Mouse (Mus musculus) hindbrain, embryonic 11.5 days (tissue): ENCODE results near the gene Josd2. TPM values are rescaled to one million over a fixed set of nuclear protein-coding genes. Genes with fewer than 3 reads are reported as not detected.

Source experiments
- ATAC-seq: fragments of 200-750 bp; cut with Nextera tagmentation; 2 replicates; pipeline ENCODE4 v1.8.0; 2017; ENCODE audit warnings: mild to moderate bottlenecking, moderate TSS enrichment, moderate library complexity; ENCODE audit not compliant: low FRiP score
- DNase-seq: peaks from one replicate; pipeline ENCODE4 v3.0.0-alpha.2; 2015; ENCODE audit warnings: low spot score
- H3K27ac ChIP-seq: fragments of 300-500 bp; sonication (generic); 2 replicates; pipeline ENCODE4 v1.5.1; 2014; ENCODE audit warnings: mild to moderate bottlenecking, low read depth, low read length
- H3K27me3 ChIP-seq: fragments of 300-500 bp; sonication (generic); 2 replicates; pipeline ENCODE4 v1.6.1; 2014; ENCODE audit warnings: mild to moderate bottlenecking, low read length, moderate library complexity, mixed read lengths; ENCODE audit not compliant: control insufficient read depth, insufficient read depth
- H3K36me3 ChIP-seq: fragments of 300-500 bp; sonication (generic); 2 replicates; pipeline ENCODE4 v1.6.1; 2014; ENCODE audit warnings: mild to moderate bottlenecking, low read length, moderate library complexity, mixed read lengths; ENCODE audit not compliant: control insufficient read depth, insufficient read depth
- H3K4me1 ChIP-seq: fragments of 300-500 bp; sonication (generic); replicated peaks from 2 replicates; pipeline ENCODE4 v1.6.1; 2014; ENCODE audit warnings: low read length, mixed read lengths; ENCODE audit not compliant: control insufficient read depth, insufficient read depth
- H3K4me2 ChIP-seq: fragments of 300-500 bp; sonication (generic); replicated peaks from 2 replicates; pipeline ENCODE4 v1.6.1; 2014; ENCODE audit warnings: mild to moderate bottlenecking, low read depth, low read length
- H3K4me3 ChIP-seq: fragments of 300-500 bp; sonication (generic); 2 replicates; pipeline ENCODE4 v1.5.1; 2014; ENCODE audit warnings: low read depth, low read length
- H3K9ac ChIP-seq: fragments of 300-500 bp; sonication (generic); 2 replicates; pipeline ENCODE4 v1.6.1; 2014; ENCODE audit warnings: low read depth, low read length
- H3K9me3 ChIP-seq: fragments of 300-500 bp; sonication (generic); 2 replicates; pipeline ENCODE4 v1.6.1; 2016; ENCODE audit warnings: low read length; ENCODE audit not compliant: control insufficient read depth
- WGBS: fragments of 180-500 bp; shearing (Covaris S2); extraction: QIAGEN DNeasy Blood & Tissue Kit; methylation state at CpG from one replicate; pipeline ENCODE4 v1.1.7; 2014; 5-methylcytosine and 5-hydroxymethylcytosine counted together
- polyA plus RNA-seq: library from polyadenylated mRNA; unstranded; fragments of >200 nt; fragmentation: Nextera tagmentation; extraction: Ambion mirVana; gene quantifications from 2 replicates; pipeline ENCODE4 v1.2.1, GENCODE M21; 2014

The Josd2 gene
- polyA plus RNA-seq, 1 experiment from 2014 or later, result 59.1 TPM

DNA sequence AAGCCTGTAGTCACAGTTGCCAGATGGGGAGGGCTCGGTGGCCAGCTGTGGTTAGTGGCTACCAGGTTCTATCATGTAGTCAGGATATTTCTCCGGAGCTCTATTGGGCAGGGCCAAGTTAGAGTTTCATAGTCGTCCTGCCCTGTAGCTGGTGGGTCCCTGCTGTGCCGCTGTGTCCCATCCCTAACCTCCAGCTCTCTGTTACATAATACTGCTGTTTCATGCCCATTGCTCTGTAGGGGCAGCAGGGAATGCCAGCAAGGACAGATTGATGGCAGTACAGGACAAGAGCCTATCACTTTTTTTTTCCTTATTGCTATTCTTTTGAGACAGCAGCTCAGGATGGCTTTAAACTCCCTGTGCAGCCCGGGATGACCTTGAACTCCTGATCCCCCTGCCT is 32.0 kb upstream of the Josd2 start:
- 66% methylated on average over 5 of the region's 5 CpGs for WGBS
- ATAC-seq (no peak), DNase-seq (no peak)
- Histone ChIP-seq H3K9ac (no peak overlapping the region), H3K4me1 (peaks cover 8% of the 10 kb centered on the region), H3K9me3 (no peaks in the 10 kb centered on the region), H3K27ac (no peak overlapping the region), H3K27me3 (no peaks in the 10 kb centered on the region), H3K36me3 (no peaks in the 10 kb centered on the region), H3K4me3 (no peak overlapping the region), H3K4me2 (no peak overlapping the region)

DNA sequence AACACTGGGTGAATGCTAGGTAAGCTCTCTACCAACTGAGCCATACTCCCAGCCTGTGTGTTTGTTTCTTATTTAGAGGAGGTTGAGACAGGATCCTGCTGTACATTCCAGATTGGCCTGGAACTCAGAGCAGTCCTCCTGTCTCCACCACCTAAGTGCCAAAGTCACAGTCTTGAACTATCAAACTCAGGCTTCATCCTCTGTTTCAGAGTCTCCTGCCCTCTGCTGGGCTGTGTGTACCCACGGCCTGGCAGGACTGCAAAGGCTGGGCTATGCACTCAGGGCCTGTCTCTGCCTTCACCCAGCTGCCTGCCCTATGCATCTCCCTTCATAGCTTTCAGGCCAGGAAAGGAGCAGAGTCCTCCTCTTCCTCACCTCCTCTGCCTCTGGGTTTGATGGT is 31.5 kb upstream of the Josd2 start:
- no peak for DNase-seq
- H3K4me3 ChIP-seq, result no peak overlapping the region
- no peaks in the 10 kb centered on the region for H3K36me3 ChIP-seq
- H3K9me3 ChIP-seq, result no peaks in the 10 kb centered on the region
- no peak overlapping the region for H3K27ac ChIP-seq
- peaks cover 4% of the 10 kb centered on the region for H3K4me1 ChIP-seq
- no peak overlapping the region for H3K9ac ChIP-seq
- 24% methylated on average over 1 of the region's 1 CpGs for WGBS
- no peak overlapping the region for H3K4me2 ChIP-seq
- ATAC-seq, result no peak
- no peaks in the 10 kb centered on the region for H3K27me3 ChIP-seq

DNA sequence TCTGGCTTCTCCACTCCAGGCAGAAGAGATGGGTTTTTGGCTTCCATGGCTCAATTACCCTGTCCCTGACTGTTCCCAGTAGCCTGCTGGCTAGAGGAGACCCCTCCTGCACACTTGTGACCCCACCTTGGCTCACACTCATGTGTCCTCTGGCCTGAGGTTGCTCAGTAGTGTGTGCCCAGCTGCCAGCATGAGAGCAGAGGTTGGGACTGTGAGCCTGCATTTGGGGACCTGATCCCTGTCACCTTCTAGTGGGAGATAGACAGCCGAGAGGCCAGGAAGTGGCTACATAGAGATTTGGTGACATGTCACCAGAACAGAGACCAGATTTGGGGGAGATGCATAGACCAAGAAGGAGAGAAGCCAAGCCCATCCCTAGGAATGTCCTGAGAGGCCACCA is 30.6 kb upstream of the Josd2 start:
- Histone ChIP-seq H3K4me2 (no peak overlapping the region), H3K9ac (no peak overlapping the region), H3K4me3 (no peak overlapping the region), H3K27me3 (peaks cover under 1% of the 10 kb centered on the region; the same call in 1 of the 2 replicates), H3K9me3 (no peaks in the 10 kb centered on the region), H3K36me3 (no peaks in the 10 kb centered on the region), H3K27ac (no peak overlapping the region), H3K4me1 (no peaks in the 10 kb centered on the region)
- DNase-seq (no peak), ATAC-seq (no peak)
- WGBS, result 91% methylated on average over 1 of the region's 1 CpGs

DNA sequence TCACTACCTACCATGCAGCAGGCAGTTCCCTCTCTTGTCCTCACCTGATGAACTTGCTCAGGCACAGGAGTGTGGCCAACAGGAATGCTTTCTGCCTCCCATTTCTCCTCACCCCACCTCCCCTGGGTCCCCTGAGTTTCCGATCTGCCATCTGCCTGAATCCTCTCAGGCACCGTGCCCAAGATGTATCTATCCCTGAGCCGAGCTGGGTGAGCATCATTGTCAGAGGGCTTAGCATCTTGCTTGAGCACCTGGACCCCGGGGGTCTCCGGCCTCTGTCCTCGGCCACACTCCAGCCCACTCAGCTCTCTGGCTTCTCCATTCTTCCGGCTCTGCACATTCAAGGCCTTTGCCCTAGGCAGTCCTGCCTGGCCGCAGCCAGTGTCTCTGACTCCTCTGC is 29.8 kb upstream of the Josd2 start:
- Histone ChIP-seq H3K9ac (no peak overlapping the region), H3K36me3 (no peaks in the 10 kb centered on the region), H3K27ac (no peak overlapping the region), H3K4me1 (no peaks in the 10 kb centered on the region), H3K4me3 (no peak overlapping the region), H3K9me3 (no peaks in the 10 kb centered on the region), H3K4me2 (no peak overlapping the region), H3K27me3 (peaks cover 2% of the 10 kb centered on the region; the same call in 1 of the 2 replicates)
- DNase-seq (no peak), ATAC-seq (no peak)
- 77% methylated on average over 8 of the region's 8 CpGs for WGBS

GRCm38 (mm10) chr7:44439696-44440095 is 28.1 kb upstream of the Josd2 start:
- peaks cover 12% of the 10 kb centered on the region for H3K27me3 ChIP-seq
- H3K27ac ChIP-seq, result no peak overlapping the region
- 63% methylated on average over 2 of the region's 2 CpGs for WGBS
- H3K9me3 ChIP-seq, result no peaks in the 10 kb centered on the region
- DNase-seq (no peak), ATAC-seq (no peak)
- H3K4me3 ChIP-seq, result no peak overlapping the region
- H3K4me1 ChIP-seq, result peaks cover 9% of the 10 kb centered on the region
- H3K9ac ChIP-seq, result no peak overlapping the region
- H3K4me2 ChIP-seq, result no peak overlapping the region
- peaks cover under 1% of the 10 kb centered on the region; the same call in 1 of the 2 replicates for H3K36me3 ChIP-seq

DNA sequence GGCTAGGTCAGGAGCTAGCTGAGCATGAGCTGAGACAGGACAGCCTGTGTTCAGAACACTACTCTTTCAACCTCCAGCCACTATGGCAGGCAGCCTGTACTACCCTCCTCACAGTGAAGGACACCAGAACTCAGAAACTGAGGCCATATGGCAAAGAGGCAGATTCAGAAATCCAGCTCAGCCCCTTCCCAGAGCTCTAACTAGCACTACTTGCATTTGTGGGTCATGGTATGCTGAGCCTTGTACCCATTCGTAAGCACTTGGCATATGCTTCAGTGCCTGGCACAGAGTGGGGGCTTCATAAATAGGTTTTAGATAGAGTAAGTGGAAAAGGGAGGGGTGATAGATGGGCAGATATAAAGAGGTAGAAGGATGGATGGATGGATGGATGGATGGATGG is 27.3 kb upstream of the Josd2 start:
- no peak overlapping the region for H3K27ac ChIP-seq
- H3K4me2 ChIP-seq, result no peak overlapping the region
- ATAC-seq (no peak), DNase-seq (no peak)
- no peaks in the 10 kb centered on the region for H3K9me3 ChIP-seq
- WGBS, result 97% methylated on average over 1 of the region's 1 CpGs
- H3K4me1 ChIP-seq, result peaks cover 13% of the 10 kb centered on the region
- H3K27me3 ChIP-seq, result peaks cover 13% of the 10 kb centered on the region
- peaks cover 4% of the 10 kb centered on the region; the same call in 1 of the 2 replicates for H3K36me3 ChIP-seq
- no peak overlapping the region for H3K9ac ChIP-seq
- no peak overlapping the region for H3K4me3 ChIP-seq

- DNase-seq, result peak; percentile 37
- Histone ChIP-seq H3K4me3 (no peak overlapping the region; the same call in 1 of the 2 replicates), H3K4me2 (peak overlapping the region; percentile 98), H3K9ac (peak overlapping the region; percentile 98), H3K4me1 (peaks cover 13% of the 10 kb centered on the region), H3K9me3 (no peaks in the 10 kb centered on the region), H3K27me3 (peaks cover 13% of the 10 kb centered on the region), H3K27ac (peak overlapping the region; percentile 98), H3K36me3 (peaks cover 4% of the 10 kb centered on the region)
- WGBS, result 25% methylated on average over 1 of the region's 1 CpGs
- no peak for ATAC-seq
These were observed 26.6 kb upstream of the Josd2 start for GRCm38 (mm10) chr7:44441180-44441579.

DNA sequence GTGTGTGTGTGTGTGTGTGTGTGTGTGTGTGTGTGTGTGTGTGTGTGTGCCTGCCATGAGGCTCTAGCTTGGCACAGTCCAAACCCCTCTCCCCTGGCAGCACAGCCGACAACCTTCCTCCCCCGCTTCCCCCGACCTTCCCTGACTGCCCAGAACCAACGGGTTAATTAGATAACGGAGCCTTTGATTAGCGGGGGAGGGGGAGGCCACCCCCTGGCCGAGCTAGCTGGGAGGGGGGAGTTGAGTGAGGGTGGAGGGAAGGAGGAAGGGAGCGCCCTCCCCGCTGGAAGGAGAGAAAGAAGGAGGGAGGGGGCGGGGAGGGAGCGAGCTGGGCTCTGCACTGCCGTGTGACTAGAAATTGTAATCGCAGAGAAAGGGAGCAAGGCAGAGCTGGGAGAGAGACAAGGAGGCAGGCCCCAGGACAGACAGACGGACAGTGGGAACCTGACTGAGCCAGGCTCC is 26.1 kb upstream of the Josd2 start:
- H3K27ac ChIP-seq, result peak overlapping the region; percentile 98
- peaks cover 8% of the 10 kb centered on the region for H3K36me3 ChIP-seq
- under 1% methylated on average over 14 of the region's 14 CpGs for WGBS
- H3K9me3 ChIP-seq, result no peaks in the 10 kb centered on the region
- H3K4me1 ChIP-seq, result peaks cover 13% of the 10 kb centered on the region
- H3K27me3 ChIP-seq, result peaks cover 13% of the 10 kb centered on the region
- DNase-seq (peak; percentile 75), ATAC-seq (peak; percentile 67)
- peak overlapping the region; percentile 98 for H3K4me2 ChIP-seq
- peak overlapping the region; percentile 70 for H3K4me3 ChIP-seq
- H3K9ac ChIP-seq, result peak overlapping the region; percentile 98

- H3K9me3 ChIP-seq, result no peaks in the 10 kb centered on the region
- under 1% methylated on average over 14 of the region's 14 CpGs for WGBS
- ATAC-seq, result peak; percentile 52
- peaks cover 13% of the 10 kb centered on the region for H3K27me3 ChIP-seq
- peak overlapping the region; percentile 98 for H3K4me2 ChIP-seq
- H3K36me3 ChIP-seq, result peaks cover 8% of the 10 kb centered on the region
- peak overlapping the region; percentile 98 for H3K9ac ChIP-seq
- peak overlapping the region; percentile 70 for H3K4me3 ChIP-seq
- DNase-seq, result peak; percentile 71
- peak overlapping the region; percentile 98 for H3K27ac ChIP-seq
- H3K4me1 ChIP-seq, result peaks cover 13% of the 10 kb centered on the region
These were observed 25.4 kb upstream of the Josd2 start for GRCm38 (mm10) chr7:44442407-44442821.
